Comparison of ENCODE assay signal across 8 mouse cellular contexts in genomic region chr6:39872306-39872900, GRCm38 (mm10). TPM values are rescaled to one million over a fixed set of nuclear protein-coding genes. Genes with fewer than 3 reads are reported as not detected.
A peak's percentile ranks its signal among the peaks of the same experiment; 100 is the strongest.
DNase-seq lines count a peak whose midpoint lies in the region; ATAC-seq and TF ChIP-seq lines count a peak whose summit lies in the region.

No protein-coding gene starts in this region.

- H3K9me3 ChIP-seq in kidney, postnatal 0 days (replicated peaks; ENCODE audit: low read length), result no peaks in the 10 kb centered on the region
- no peaks in the 10 kb centered on the region for H3K9me3 ChIP-seq in forebrain, embryonic 11.5 days (ENCODE audit: control insufficient read depth, low read length)
- no peaks in the 10 kb centered on the region for H3K9me3 ChIP-seq in hindbrain, embryonic 15.5 days
- no peaks in the 10 kb centered on the region for H3K9me3 ChIP-seq in midbrain, embryonic 10.5 days (replicated peaks)
- H3K9me3 ChIP-seq in stomach, postnatal 0 days (ENCODE audit: control insufficient read depth, low read length), result no peaks in the 10 kb centered on the region

- TF ChIP-seq CTCF in kidney, postnatal 0 days (IDR thresholded peaks at IDR 0.05; ENCODE audit: low read depth), result no peak
- no peak for TF ChIP-seq CTCF in stomach, postnatal 0 days (IDR thresholded peaks at IDR 0.05; ENCODE audit: low read depth)

- peak; percentile 25 for DNase-seq in kidney, postnatal 0 days (ENCODE audit: low spot score)
- DNase-seq in kidney, postnatal 14 days, result no peak
- peak; percentile 78 for DNase-seq in adrenal gland, postnatal 14 days
- no peak for DNase-seq in forebrain, embryonic 11.5 days (ENCODE audit: low spot score)
- peak; percentile 76 for DNase-seq in midbrain, embryonic 10.5 days (ENCODE audit: low spot score)
- peak; percentile 29 for DNase-seq in stomach, postnatal 0 days (ENCODE audit: low spot score)
- no peak for DNase-seq in thymus, postnatal 14 days

- H3K4me1 ChIP-seq in kidney, postnatal 0 days (replicated peaks; ENCODE audit: insufficient read depth, low read length), result no peaks in the 10 kb centered on the region; the same call in none of the 2 replicates
- H3K4me1 ChIP-seq in forebrain, embryonic 11.5 days (replicated peaks; ENCODE audit: control insufficient read depth, insufficient read depth, low read length), result peaks cover 2% of the 10 kb centered on the region; the same call in 1 of the 2 replicates
- peaks cover 31% of the 10 kb centered on the region for H3K4me1 ChIP-seq in hindbrain, embryonic 15.5 days (replicated peaks)
- H3K4me1 ChIP-seq in midbrain, embryonic 10.5 days, result peaks cover 42% of the 10 kb centered on the region
- no peaks in the 10 kb centered on the region for H3K4me1 ChIP-seq in stomach, postnatal 0 days (replicated peaks; ENCODE audit: control insufficient read depth, insufficient read depth)

- no peak overlapping the region for H3K9ac ChIP-seq in kidney, postnatal 0 days (ENCODE audit: low read depth, low read length)
- H3K9ac ChIP-seq in forebrain, embryonic 11.5 days (ENCODE audit: low read length), result peak overlapping the region; percentile 81
- peak overlapping the region; percentile 96 for H3K9ac ChIP-seq in hindbrain, embryonic 15.5 days
- peak overlapping the region; percentile 23; the same call in 1 of the 2 replicates for H3K9ac ChIP-seq in stomach, postnatal 0 days (ENCODE audit: low read length)

- no peak for TF ChIP-seq EP300 in stomach, postnatal 0 days (optimal IDR thresholded peaks at IDR 0.05)

- H3K27ac ChIP-seq in kidney, postnatal 0 days, result no peak overlapping the region
- H3K27ac ChIP-seq in forebrain, embryonic 11.5 days (ENCODE audit: low read depth, low read length), result peak overlapping the region; percentile 37
- peak overlapping the region; percentile 98 for H3K27ac ChIP-seq in hindbrain, embryonic 15.5 days (replicated peaks)
- H3K27ac ChIP-seq in midbrain, embryonic 10.5 days (replicated peaks), result peak overlapping the region; percentile 86
- no peak overlapping the region for H3K27ac ChIP-seq in stomach, postnatal 0 days (replicated peaks)

- H3K4me3 ChIP-seq in kidney, postnatal 0 days (replicated peaks; ENCODE audit: low read depth, low read length), result peak overlapping the region; percentile 45
- peak overlapping the region; percentile 60 for H3K4me3 ChIP-seq in forebrain, embryonic 11.5 days (ENCODE audit: low read depth, low read length)
- H3K4me3 ChIP-seq in hindbrain, embryonic 15.5 days, result peak overlapping the region; percentile 81
- H3K4me3 ChIP-seq in midbrain, embryonic 10.5 days, result peak overlapping the region; percentile 83
- peak overlapping the region; percentile 53 for H3K4me3 ChIP-seq in stomach, postnatal 0 days (ENCODE audit: low read depth, low read length)

- H3K4me2 ChIP-seq in kidney, postnatal 0 days (ENCODE audit: low read length), result peak overlapping the region; percentile 87
- H3K4me2 ChIP-seq in forebrain, embryonic 11.5 days (ENCODE audit: low read depth, low read length, severe bottlenecking), result peak overlapping the region; percentile 100
- H3K4me2 ChIP-seq in hindbrain, embryonic 15.5 days, result peak overlapping the region; percentile 74
- H3K4me2 ChIP-seq in stomach, postnatal 0 days (replicated peaks; ENCODE audit: low read depth), result peak overlapping the region; percentile 97

- no peaks in the 10 kb centered on the region for H3K36me3 ChIP-seq in kidney, postnatal 0 days (ENCODE audit: insufficient read depth, low read length)
- H3K36me3 ChIP-seq in forebrain, embryonic 11.5 days (ENCODE audit: control insufficient read depth, insufficient read depth, low read length), result no peaks in the 10 kb centered on the region
- H3K36me3 ChIP-seq in hindbrain, embryonic 15.5 days, result no peaks in the 10 kb centered on the region
- H3K36me3 ChIP-seq in midbrain, embryonic 10.5 days, result no peaks in the 10 kb centered on the region
- no peaks in the 10 kb centered on the region for H3K36me3 ChIP-seq in stomach, postnatal 0 days (ENCODE audit: control insufficient read depth, insufficient read depth, low read length)

- ATAC-seq in kidney, postnatal 0 days (replicated peaks; ENCODE audit: low FRiP score, low read depth), result peak; percentile 14; the same call in 1 of the 2 replicates
- ATAC-seq in forebrain, embryonic 11.5 days (replicated peaks; ENCODE audit: low FRiP score), result peak; percentile 52
- ATAC-seq in hindbrain, embryonic 15.5 days (ENCODE audit: low FRiP score, low read depth), result peak; percentile 16; the same call in 1 of the 2 replicates
- 0 out of 2 replicates have a peak, but pooled peaks have one; percentile 22 for ATAC-seq in stomach, postnatal 0 days (ENCODE audit: low FRiP score, low TSS enrichment)

- H3K27me3 ChIP-seq in kidney, postnatal 0 days (ENCODE audit: insufficient read depth, low read length), result peaks cover 40% of the 10 kb centered on the region
- no peaks in the 10 kb centered on the region; the same call in 1 of the 2 replicates for H3K27me3 ChIP-seq in forebrain, embryonic 11.5 days (ENCODE audit: control insufficient read depth, insufficient read depth, low read length)
- no peaks in the 10 kb centered on the region for H3K27me3 ChIP-seq in hindbrain, embryonic 15.5 days
- H3K27me3 ChIP-seq in midbrain, embryonic 10.5 days (ENCODE audit: low read depth, poor library complexity, severe bottlenecking), result peaks cover 66% of the 10 kb centered on the region
- peaks cover 6% of the 10 kb centered on the region; the same call in 1 of the 2 replicates for H3K27me3 ChIP-seq in stomach, postnatal 0 days (ENCODE audit: control insufficient read depth, insufficient read depth, low read length)

- under 1% methylated on average over 39 of the region's 39 CpGs for WGBS in kidney, postnatal 0 days
- WGBS in forebrain, embryonic 11.5 days, result under 1% methylated on average over 39 of the region's 39 CpGs
- WGBS in hindbrain, embryonic 15.5 days, result under 1% methylated on average over 39 of the region's 39 CpGs
- under 1% methylated on average over 39 of the region's 39 CpGs for WGBS in midbrain, embryonic 10.5 days
- WGBS in stomach, postnatal 0 days, result 0% methylated on average over 39 of the region's 39 CpGs

RNA-seq across cellular contexts. Expression of gene Tmem178b, which starts 0.7 kb away (rescaled TPM):
- polyA plus RNA-seq in kidney, postnatal 0 days (2015; fragmentation: Nextera tagmentation; extraction: Ambion mirVana), result 0.11 and 0.25 TPM in 2 replicates
- total RNA-seq in adrenal gland, postnatal 14 days (2021), result 14.8 and 16.3 TPM in 2 replicates
- 7.2 and 7.4 TPM in 2 replicates for polyA plus RNA-seq in forebrain, embryonic 11.5 days (2014; fragmentation: Nextera tagmentation; extraction: Ambion mirVana)
- polyA plus RNA-seq in hindbrain, embryonic 15.5 days (2015; fragmentation: Nextera tagmentation; extraction: Ambion mirVana), result 32.7 and 33.1 TPM in 2 replicates
- 1.8 and 4.1 TPM in 2 replicates for polyA plus RNA-seq in midbrain, embryonic 10.5 days (2016; fragmentation: Nextera tagmentation; extraction: Ambion mirVana)
- polyA plus RNA-seq in stomach, postnatal 0 days (2015; fragmentation: Nextera tagmentation; extraction: Ambion mirVana), result 0.67 and 0.71 TPM in 2 replicates

Comparison
In these comparisons a context has a peak if more than half of its experiments do, and no peak if none do; other contexts are left out.
1. DNase-seq: peak in kidney, postnatal 0 days (single experiment), adrenal gland, postnatal 14 days (single experiment), midbrain, embryonic 10.5 days (single experiment) and stomach, postnatal 0 days (single experiment); none in kidney, postnatal 14 days (single experiment), forebrain, embryonic 11.5 days (single experiment) and thymus, postnatal 14 days (single experiment).
2. H3K27ac ChIP-seq: peak in forebrain, embryonic 11.5 days (single experiment), hindbrain, embryonic 15.5 days (single experiment) and midbrain, embryonic 10.5 days (single experiment); none in kidney, postnatal 0 days (single experiment) and stomach, postnatal 0 days (single experiment).
3. Peak in every context shown above with its lines, with median percentiles within 50 percentile points of each other: ATAC-seq, H3K4me2 ChIP-seq and H3K4me3 ChIP-seq.